Mouse (Mus musculus): Measurements from ENCODE around the gene Atp6v1a. TPM values are rescaled to one million over a fixed set of nuclear protein-coding genes. Genes with fewer than 3 reads are reported as not detected.

The Atp6v1a gene
- polyA plus RNA-seq (2014; fragmentation: Illumina TruSeq; extraction: RNeasy Lipid Tissue Mini Kit (QIAGEN cat#74804); ENCODE audit: low read depth, low replicate concordance), result 97.4 TPM

DNA sequence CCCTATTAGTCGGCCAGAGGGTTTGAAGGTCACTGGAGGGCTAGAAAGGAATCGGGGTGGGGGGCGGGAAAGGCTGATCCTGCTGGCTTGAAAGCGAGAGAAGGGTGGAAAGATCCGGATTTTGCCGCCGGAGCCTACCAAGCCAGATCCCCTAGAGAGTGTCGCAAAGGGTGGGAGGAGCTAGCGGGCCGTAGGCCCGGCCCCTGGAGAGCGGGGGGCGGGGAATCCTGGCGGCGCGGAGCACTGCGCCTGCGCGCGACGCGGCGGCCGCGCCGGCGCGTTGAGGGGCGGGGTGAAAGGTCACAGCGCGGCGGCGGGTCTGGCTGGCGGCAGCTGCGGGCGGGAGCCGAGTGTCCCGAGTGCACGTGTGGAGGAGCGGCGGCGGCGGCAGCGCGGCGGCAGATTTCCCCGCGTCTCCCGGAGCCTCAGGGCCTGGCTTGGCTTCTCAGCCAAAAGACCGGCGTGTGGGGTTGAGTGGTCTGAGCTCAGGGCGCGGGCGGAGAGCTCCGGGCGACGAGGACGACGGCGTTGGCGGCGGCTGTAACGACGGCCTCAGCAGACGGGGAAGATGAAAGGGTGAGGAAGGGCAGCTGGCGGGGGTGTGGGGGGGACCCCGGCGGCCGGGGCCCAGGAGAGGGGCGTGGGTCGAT, at the start of gene Atp6v1a, which contains the start of gene Naa50:
TSS of gene Atp6v1a (minus strand) at position 170 of the 650 bp plus-strand sequence.
TSS of gene Naa50 (plus strand) at position 295 of the 650 bp plus-strand sequence.

DNA sequence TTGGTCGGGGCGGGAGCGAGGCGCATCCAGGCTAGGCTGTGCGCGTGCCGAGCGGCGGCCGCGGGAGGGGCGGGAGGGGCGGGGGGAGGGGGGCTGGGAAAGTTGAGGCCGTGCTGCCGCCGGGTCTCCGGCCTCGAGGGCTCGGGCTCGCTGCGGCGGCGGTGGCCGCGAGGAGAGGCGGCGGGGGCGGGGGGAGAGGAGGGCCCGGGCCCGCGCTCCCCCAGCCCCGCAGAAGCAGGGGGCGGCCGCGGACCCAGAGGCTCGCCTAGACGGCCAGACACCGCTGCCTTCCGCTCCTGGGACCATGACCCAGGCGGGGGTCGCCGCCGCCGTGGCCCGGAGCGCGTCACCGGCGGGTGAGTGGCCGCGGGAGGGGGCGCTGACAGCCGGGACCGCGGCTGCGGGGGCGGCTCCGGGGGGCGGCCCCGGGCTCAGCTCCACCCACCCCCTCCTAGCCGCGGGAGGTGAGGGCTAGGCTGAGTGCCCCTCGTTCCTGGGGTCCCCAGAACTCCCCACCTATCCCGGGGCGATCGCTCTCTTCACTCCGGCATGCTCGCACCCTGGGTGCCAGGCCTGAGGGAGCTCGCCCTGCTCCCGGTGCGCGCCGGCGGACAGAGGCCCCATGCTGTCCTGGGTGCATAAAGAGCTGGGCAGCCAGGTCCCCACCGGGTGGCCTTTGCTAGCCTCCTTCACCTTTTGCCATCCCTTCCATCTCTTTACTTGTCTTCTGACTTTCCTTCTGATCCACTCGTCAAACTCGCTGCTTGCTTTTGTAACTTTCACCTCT, 33.8 kb upstream of the Atp6v1a start, which contains the start of gene Usf3:
TSS of gene Usf3 (plus strand) at position 92 of the 787 bp plus-strand sequence.

GRCm38 (mm10) chr16:44063025-44063894, 76.2 kb downstream of the Atp6v1a start, which contains the start of gene Gramd1c:
Gene Gramd1c, minus strand, starts transcription at chr16:44063345.

Other genes with a start within 250 kb of the Atp6v1a start
- 39.5 TPM for gene Ccdc191, start 249.9 kb downstream of the Atp6v1a start, polyA plus RNA-seq (2014; fragmentation: Illumina TruSeq; extraction: RNeasy Lipid Tissue Mini Kit (QIAGEN cat#74804); ENCODE audit: low read depth, low replicate concordance)
- gene Qtrt2, start 212.9 kb downstream of the Atp6v1a start, polyA plus RNA-seq (2014; fragmentation: Illumina TruSeq; extraction: RNeasy Lipid Tissue Mini Kit (QIAGEN cat#74804); ENCODE audit: low read depth, low replicate concordance), result 7.5 TPM
- 2.1 TPM for gene Zdhhc23, start 159.9 kb downstream of the Atp6v1a start, polyA plus RNA-seq (2014; fragmentation: Illumina TruSeq; extraction: RNeasy Lipid Tissue Mini Kit (QIAGEN cat#74804); ENCODE audit: low read depth, low replicate concordance)
- 153 TPM for gene Gramd1c, start 76.4 kb downstream of the Atp6v1a start, polyA plus RNA-seq (2014; fragmentation: Illumina TruSeq; extraction: RNeasy Lipid Tissue Mini Kit (QIAGEN cat#74804); ENCODE audit: low read depth, low replicate concordance)
- 60.7 TPM for gene Naa50, start 125 bp upstream of the Atp6v1a start, polyA plus RNA-seq (2014; fragmentation: Illumina TruSeq; extraction: RNeasy Lipid Tissue Mini Kit (QIAGEN cat#74804); ENCODE audit: low read depth, low replicate concordance)
- 7.2 TPM for gene Usf3, start 33.5 kb upstream of the Atp6v1a start, polyA plus RNA-seq (2014; fragmentation: Illumina TruSeq; extraction: RNeasy Lipid Tissue Mini Kit (QIAGEN cat#74804); ENCODE audit: low read depth, low replicate concordance)
- gene Sidt1, start 193.5 kb upstream of the Atp6v1a start, polyA plus RNA-seq (2014; fragmentation: Illumina TruSeq; extraction: RNeasy Lipid Tissue Mini Kit (QIAGEN cat#74804); ENCODE audit: low read depth, low replicate concordance), result 0.08 TPM
- 29.0 TPM for gene Spice1, start 207.4 kb upstream of the Atp6v1a start, polyA plus RNA-seq (2014; fragmentation: Illumina TruSeq; extraction: RNeasy Lipid Tissue Mini Kit (QIAGEN cat#74804); ENCODE audit: low read depth, low replicate concordance)

All from testis, adult 10 weeks (tissue).